Mouse (Mus musculus) left cerebral cortex, adult 6 months (tissue): ENCODE measurements around the gene Lipn. TPM values are rescaled to one million over a fixed set of nuclear protein-coding genes. Genes with fewer than 3 reads are reported as not detected.

Source experiments
- long read RNA-seq, 2 experiments: library from polyadenylated mRNA; unstranded; transcript quantifications; one replicate each; pipeline ENCODE4 v2.0.0; 2019 to 2020
- polyA plus RNA-seq: library from polyadenylated mRNA; unstranded; fragments of <200 nt; fragmentation: Nextera tagmentation; gene quantifications from 2 replicates; pipeline ENCODE4 v1.2.3, GENCODE M21; 2021

Lipn gene
- polyA plus RNA-seq: not detected in 2 replicates
- long read RNA-seq, experiment 1: 0 reads
- long read RNA-seq, experiment 2: 0 reads

DNA sequence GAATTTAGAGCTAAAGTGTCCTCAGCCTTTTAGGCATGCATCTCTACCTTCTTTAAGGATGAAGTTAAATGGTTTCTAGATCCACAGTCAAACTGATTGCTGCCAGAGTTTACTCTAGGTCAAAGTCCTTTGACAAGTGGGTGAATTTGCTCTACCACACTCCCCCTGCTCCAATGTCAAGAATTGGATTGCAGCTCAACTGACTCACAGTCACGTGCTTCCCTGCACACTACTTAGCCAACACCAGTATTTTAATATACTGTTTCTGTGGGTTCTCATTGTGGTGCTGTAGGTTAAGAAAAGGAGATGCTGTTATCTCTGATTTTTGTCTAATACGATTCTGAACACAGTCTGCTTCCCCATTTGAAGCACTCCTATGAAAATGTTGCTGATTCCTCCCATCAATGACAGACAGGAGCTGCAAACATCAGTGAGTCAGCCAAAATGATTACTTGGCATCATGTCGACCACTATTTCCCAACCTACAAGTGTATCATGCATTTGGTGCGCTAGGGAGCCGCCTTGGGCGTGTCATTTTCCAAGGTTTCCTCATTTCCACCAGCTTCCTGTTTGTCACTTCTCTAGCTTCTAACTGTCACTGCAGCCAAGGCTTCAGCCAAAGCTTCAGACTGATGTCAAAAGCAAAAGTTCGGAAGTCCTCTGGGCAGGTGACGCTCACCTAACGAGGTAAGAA, at the start of gene Lipn:
TSS of gene Lipn (plus strand) at position 580 of the 694 bp plus-strand sequence.

DNA sequence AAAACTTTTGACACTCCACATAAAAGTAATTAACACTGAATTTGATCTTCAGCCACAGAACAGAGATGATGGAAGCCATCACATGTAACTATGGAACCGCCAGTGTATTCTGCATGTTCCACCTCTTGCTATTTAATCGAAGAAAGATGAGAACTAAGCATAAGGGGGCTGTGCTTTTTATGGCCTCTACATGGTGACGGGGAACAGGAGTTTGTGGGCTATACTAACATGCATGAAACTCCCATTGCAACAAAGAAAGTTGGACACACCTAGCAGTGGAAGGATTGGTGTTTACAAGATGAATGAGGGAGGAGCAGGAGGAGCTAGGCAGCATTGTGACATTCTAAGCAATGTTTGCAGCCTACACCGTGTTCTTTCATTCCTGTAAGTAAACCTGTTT, 33.5 kb downstream of the Lipn start, which contains the start of gene Lipm:
TSS of gene Lipm (plus strand) at position 301 of the 400 bp plus-strand sequence.

Other genes with a start within 250 kb of the Lipn start
- not detected in 2 replicates for gene Lipf, start 106.2 kb upstream of the Lipn start, polyA plus RNA-seq
- not detected in 2 replicates for gene Lipk, start 59.1 kb upstream of the Lipn start, polyA plus RNA-seq
- 0.11 TPM in 1 of 2 replicates, not detected in the other for gene Lipm, start 33.6 kb downstream of the Lipn start, polyA plus RNA-seq
- gene Ankrd22, start 98.7 kb downstream of the Lipn start, polyA plus RNA-seq: 0.08 TPM in 1 of 2 replicates, not detected in the other
- gene Stambpl1, start 124.9 kb downstream of the Lipn start, polyA plus RNA-seq: 11.7 TPM in 2 replicates
- 6.0 and 7.0 TPM in 2 replicates for gene Acta2, start 188.2 kb downstream of the Lipn start, polyA plus RNA-seq
- 2.4 and 2.5 TPM in 2 replicates for gene Fas, start 223.3 kb downstream of the Lipn start, polyA plus RNA-seq